Mouse (Mus musculus): ENCODE results near the gene Srpr. TPM values are rescaled to one million over a fixed set of nuclear protein-coding genes. Genes with fewer than 3 reads are reported as not detected.

Srpr gene
- polyA plus RNA-seq, 1 experiment from 2014 or later = 112 TPM

DNA sequence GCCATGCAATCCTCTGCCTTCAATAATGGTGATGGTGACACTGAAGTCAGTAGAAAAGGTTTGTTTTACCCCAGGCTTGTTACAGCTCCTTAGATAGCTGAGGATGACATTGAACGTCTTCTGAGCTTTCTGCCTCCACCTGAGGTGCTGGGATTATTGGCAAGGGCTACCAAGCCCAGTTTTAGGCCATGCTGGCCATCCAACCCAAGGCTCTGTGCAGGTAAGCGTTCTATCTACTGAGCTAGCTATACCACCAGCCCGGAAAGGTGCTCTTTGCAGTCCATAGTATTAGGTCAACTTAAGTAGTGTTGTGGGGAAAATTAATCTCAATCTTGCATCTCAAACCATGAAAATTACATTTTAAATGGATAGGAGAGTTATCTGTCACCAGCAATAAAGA is 2.4 kb upstream of the Srpr start:
- DNase-seq (ENCODE audit: low spot score) (no peak), ATAC-seq (replicated peaks; ENCODE audit: insufficient number of reproducible peaks, low FRiP score, low TSS enrichment, low read depth) (no peak)
- H3K27me3 ChIP-seq (ENCODE audit: control insufficient read depth, insufficient read depth, low read length) = no peaks in the 10 kb centered on the region
- H3K9me3 ChIP-seq (replicated peaks; ENCODE audit: control insufficient read depth, low read length) = no peaks in the 10 kb centered on the region
- no peak overlapping the region for H3K9ac ChIP-seq (replicated peaks; ENCODE audit: low read length)
- no peaks in the 10 kb centered on the region for H3K4me1 ChIP-seq (ENCODE audit: control insufficient read depth, insufficient read depth, low read length)
- H3K36me3 ChIP-seq (replicated peaks; ENCODE audit: control insufficient read depth, insufficient read depth, low read depth, low read length) = no peaks in the 10 kb centered on the region
- WGBS = 83% methylated on average over 3 of the region's 3 CpGs
- H3K4me2 ChIP-seq (ENCODE audit: low read depth, low read length) = no peak overlapping the region
- H3K4me3 ChIP-seq (ENCODE audit: low read depth, low read length) = no peak overlapping the region
- no peak overlapping the region for H3K27ac ChIP-seq (replicated peaks; ENCODE audit: low read depth, low read length)

DNA sequence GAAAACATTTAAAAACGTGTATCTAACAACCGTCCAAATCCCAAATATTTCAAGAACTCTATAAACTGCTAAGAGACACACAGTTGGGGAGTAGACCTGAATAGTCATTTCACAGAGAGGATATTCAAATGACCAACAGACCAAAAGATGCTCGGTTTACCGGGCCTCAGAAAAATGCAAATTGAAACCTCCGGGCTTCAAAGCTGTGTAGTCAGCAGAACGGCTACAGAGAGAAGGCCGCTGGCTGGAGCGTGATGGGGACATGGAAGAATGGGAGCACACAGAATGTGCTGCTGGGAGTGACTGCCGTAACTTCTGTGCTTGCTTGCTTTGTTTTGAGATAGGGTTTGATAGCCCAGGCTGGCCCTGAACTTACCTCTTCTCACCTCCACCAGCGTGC is 1.6 kb upstream of the Srpr start:
- ATAC-seq (replicated peaks; ENCODE audit: insufficient number of reproducible peaks, low FRiP score, low TSS enrichment, low read depth) (no peak), DNase-seq (ENCODE audit: low spot score) (no peak)
- Histone ChIP-seq H3K27ac (replicated peaks; ENCODE audit: low read depth, low read length) (no peak overlapping the region), H3K27me3 (ENCODE audit: control insufficient read depth, insufficient read depth, low read length) (no peaks in the 10 kb centered on the region), H3K4me1 (ENCODE audit: control insufficient read depth, insufficient read depth, low read length) (no peaks in the 10 kb centered on the region), H3K4me2 (ENCODE audit: low read depth, low read length) (no peak overlapping the region), H3K36me3 (replicated peaks; ENCODE audit: control insufficient read depth, insufficient read depth, low read depth, low read length) (no peaks in the 10 kb centered on the region), H3K9me3 (replicated peaks; ENCODE audit: control insufficient read depth, low read length) (no peaks in the 10 kb centered on the region), H3K9ac (replicated peaks; ENCODE audit: low read length) (no peak overlapping the region), H3K4me3 (ENCODE audit: low read depth, low read length) (no peak overlapping the region)
- WGBS = 78% methylated on average over 10 of the region's 10 CpGs

GRCm38 (mm10) chr9:35198945-35199771 is 817 bp upstream of the Srpr start:
- 0 out of 2 replicates have a peak overlapping the region, but pooled peaks have one; percentile 32 for H3K27ac ChIP-seq (replicated peaks; ENCODE audit: low read depth, low read length)
- WGBS = 24% methylated on average over 18 of the region's 18 CpGs

DNA sequence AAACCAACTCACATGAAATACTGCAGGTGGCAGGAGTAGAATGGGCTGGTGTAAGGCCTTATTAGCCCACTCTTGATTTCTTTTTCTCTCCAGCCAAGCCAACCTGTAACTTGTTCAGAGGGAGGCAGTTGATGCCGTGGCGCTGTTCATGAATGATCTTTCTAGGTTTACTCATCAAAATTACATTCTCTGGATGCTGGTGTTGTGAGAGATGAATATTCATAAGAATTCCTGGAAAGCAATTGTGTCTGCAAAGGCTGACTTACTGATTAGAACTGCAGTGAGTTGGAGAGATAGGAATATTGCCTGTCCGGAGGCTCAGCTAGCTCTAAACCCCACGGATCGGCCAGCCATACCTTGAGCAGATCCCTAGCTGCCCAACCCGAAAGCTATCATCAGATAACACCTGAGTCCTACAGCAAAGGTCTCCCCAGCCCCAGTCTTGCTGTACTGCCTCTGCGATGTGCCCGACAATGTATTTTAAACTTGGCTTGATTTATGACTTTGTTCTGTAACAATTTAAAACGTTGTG is 620 bp downstream of the Srpr start:
- Histone ChIP-seq H3K4me3 (ENCODE audit: low read depth, low read length) (peak overlapping the region; percentile 71; the same call in 1 of the 2 replicates), H3K4me1 (ENCODE audit: control insufficient read depth, insufficient read depth, low read length) (no peaks in the 10 kb centered on the region), H3K27me3 (ENCODE audit: control insufficient read depth, insufficient read depth, low read length) (no peaks in the 10 kb centered on the region), H3K4me2 (ENCODE audit: low read depth, low read length) (peak overlapping the region; percentile 82), H3K9me3 (replicated peaks; ENCODE audit: control insufficient read depth, low read length) (no peaks in the 10 kb centered on the region), H3K9ac (replicated peaks; ENCODE audit: low read length) (no peak overlapping the region), H3K36me3 (replicated peaks; ENCODE audit: control insufficient read depth, insufficient read depth, low read depth, low read length) (no peaks in the 10 kb centered on the region; the same call in 1 of the 2 replicates), H3K27ac (replicated peaks; ENCODE audit: low read depth, low read length) (no peak overlapping the region)
- DNase-seq (ENCODE audit: low spot score) (no peak), ATAC-seq (replicated peaks; ENCODE audit: insufficient number of reproducible peaks, low FRiP score, low TSS enrichment, low read depth) (no peak)
- WGBS = 68% methylated on average over 9 of the region's 9 CpGs

More at GRCm38 (mm10) chr9:35198945-35199771, 817 bp upstream of the Srpr start:
- DNase-seq (ENCODE audit: low spot score) = peak; percentile 3
- Histone ChIP-seq H3K27me3 (ENCODE audit: control insufficient read depth, insufficient read depth, low read length) (no peaks in the 10 kb centered on the region), H3K36me3 (replicated peaks; ENCODE audit: control insufficient read depth, insufficient read depth, low read depth, low read length) (no peaks in the 10 kb centered on the region), H3K9me3 (replicated peaks; ENCODE audit: control insufficient read depth, low read length) (no peaks in the 10 kb centered on the region), H3K9ac (replicated peaks; ENCODE audit: low read length) (peak overlapping the region; percentile 80), H3K4me3 (ENCODE audit: low read depth, low read length) (peak overlapping the region; percentile 71), H3K4me1 (ENCODE audit: control insufficient read depth, insufficient read depth, low read length) (no peaks in the 10 kb centered on the region), H3K4me2 (ENCODE audit: low read depth, low read length) (peak overlapping the region; percentile 82)
- peak; percentile 25; the same call in 1 of the 2 replicates for ATAC-seq (replicated peaks; ENCODE audit: insufficient number of reproducible peaks, low FRiP score, low TSS enrichment, low read depth)

DNA sequence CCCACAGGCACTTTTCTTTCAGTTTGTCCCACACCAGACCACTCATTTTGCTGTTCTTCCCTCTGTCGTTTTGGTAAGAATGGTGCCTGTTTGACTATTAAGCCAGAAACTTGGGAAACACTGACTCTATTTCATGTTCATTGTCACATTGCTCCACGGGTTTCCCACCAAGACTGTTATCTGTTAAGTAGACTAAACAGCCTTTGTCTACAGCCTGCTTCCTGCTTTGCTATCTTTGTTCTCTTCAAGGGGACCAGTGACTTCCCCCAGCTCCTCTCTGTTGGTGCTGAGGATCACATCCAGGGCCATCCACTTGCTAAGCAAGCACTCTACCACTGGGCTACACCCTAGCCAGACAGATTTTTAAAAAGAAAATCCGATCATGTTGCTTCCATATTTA is 3.6 kb downstream of the Srpr start:
- Histone ChIP-seq H3K27me3 (ENCODE audit: control insufficient read depth, insufficient read depth, low read length) (no peaks in the 10 kb centered on the region), H3K9ac (replicated peaks; ENCODE audit: low read length) (no peak overlapping the region), H3K4me1 (ENCODE audit: control insufficient read depth, insufficient read depth, low read length) (no peaks in the 10 kb centered on the region), H3K36me3 (replicated peaks; ENCODE audit: control insufficient read depth, insufficient read depth, low read depth, low read length) (no peaks in the 10 kb centered on the region; the same call in none of the 2 replicates), H3K9me3 (replicated peaks; ENCODE audit: control insufficient read depth, low read length) (no peaks in the 10 kb centered on the region), H3K4me2 (ENCODE audit: low read depth, low read length) (no peak overlapping the region), H3K4me3 (ENCODE audit: low read depth, low read length) (no peak overlapping the region), H3K27ac (replicated peaks; ENCODE audit: low read depth, low read length) (no peak overlapping the region)
- no peak for DNase-seq (ENCODE audit: low spot score)
- no peak for ATAC-seq (replicated peaks; ENCODE audit: insufficient number of reproducible peaks, low FRiP score, low TSS enrichment, low read depth)
- 71% methylated on average over 3 of the region's 3 CpGs for WGBS

DNA sequence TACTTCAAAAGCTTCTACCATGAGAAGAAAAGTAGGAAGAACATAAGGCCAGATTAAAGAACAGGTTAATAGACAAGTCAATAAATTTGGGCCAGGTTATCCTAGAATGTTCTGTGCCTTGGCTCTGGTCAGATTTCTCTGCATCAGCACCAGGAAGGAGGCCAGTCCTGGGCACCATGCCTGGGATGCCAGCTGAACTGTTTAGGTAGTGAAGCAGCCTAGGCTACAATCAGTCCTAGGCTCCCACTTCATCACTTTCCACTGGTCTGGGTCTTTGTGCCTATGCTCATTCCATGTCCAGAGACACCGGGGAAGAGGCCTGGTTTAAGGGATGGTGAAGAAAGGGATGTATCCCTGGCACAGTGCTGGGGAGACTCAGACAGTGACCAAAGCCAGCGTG is 4.4 kb downstream of the Srpr start:
- no peak for DNase-seq (ENCODE audit: low spot score)
- no peak overlapping the region for H3K9ac ChIP-seq (replicated peaks; ENCODE audit: low read length)
- 83% methylated on average over 2 of the region's 2 CpGs for WGBS
- H3K4me3 ChIP-seq (ENCODE audit: low read depth, low read length) = no peak overlapping the region
- H3K9me3 ChIP-seq (replicated peaks; ENCODE audit: control insufficient read depth, low read length) = no peaks in the 10 kb centered on the region
- no peaks in the 10 kb centered on the region; the same call in 1 of the 2 replicates for H3K4me1 ChIP-seq (ENCODE audit: control insufficient read depth, insufficient read depth, low read length)
- H3K36me3 ChIP-seq (replicated peaks; ENCODE audit: control insufficient read depth, insufficient read depth, low read depth, low read length) = no peaks in the 10 kb centered on the region; the same call in none of the 2 replicates
- no peaks in the 10 kb centered on the region for H3K27me3 ChIP-seq (ENCODE audit: control insufficient read depth, insufficient read depth, low read length)
- H3K4me2 ChIP-seq (ENCODE audit: low read depth, low read length) = no peak overlapping the region
- H3K27ac ChIP-seq (replicated peaks; ENCODE audit: low read depth, low read length) = no peak overlapping the region
- ATAC-seq (replicated peaks; ENCODE audit: insufficient number of reproducible peaks, low FRiP score, low TSS enrichment, low read depth) = no peak

DNA sequence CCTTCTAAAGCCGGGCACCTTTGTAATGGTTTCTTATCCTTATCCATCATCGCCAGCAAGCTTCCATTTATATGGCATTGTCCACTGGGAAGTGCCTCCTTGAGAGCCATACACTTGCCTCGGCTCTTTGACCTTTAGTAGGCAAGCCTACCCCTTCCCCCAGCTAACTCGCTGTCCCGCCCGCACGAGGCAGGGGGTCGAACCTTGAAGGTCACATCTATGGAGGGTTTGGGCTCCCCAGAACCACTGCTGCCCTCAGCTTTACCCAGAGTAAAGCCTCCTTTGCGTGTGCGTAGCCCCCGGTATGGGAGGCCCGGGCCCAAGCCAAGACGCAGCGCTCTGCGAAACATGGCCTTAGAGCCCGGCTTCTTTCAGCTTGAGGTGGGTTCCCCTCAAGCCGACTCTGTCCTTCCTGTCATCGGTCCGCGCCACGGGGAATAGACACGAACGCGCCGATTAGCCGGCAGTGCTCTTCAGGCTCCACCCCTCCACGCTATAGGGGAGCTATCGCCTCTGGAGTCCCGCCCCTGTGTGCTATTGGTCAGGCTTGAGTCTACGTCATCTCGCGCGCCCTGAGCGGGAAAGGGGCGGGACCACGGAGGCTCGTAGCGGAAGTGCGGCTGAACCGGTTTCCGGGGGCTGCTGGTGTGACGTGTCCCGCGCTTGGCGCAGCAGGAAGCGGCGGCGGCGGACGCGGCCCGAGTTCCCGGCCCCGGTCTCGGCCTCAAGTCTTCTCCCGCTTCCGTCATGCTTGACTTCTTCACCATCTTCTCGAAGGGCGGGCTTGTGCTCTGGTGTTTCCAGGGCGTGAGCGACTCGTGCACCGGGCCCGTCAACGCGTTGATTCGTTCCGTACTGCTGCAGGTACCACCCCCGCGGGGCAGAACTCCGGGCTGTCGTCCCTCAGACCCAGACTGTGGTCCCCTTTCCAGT is 10.8 kb downstream of the Srpr start, which contains the start of gene Foxred1:
TSS of gene Foxred1 (minus strand) at position 514 of the 933 bp plus-strand sequence.
- no peaks in the 10 kb centered on the region for H3K9me3 ChIP-seq (replicated peaks; ENCODE audit: control insufficient read depth, low read length)
- H3K9ac ChIP-seq (replicated peaks; ENCODE audit: low read length) = peak within 1 kb of the TSS; percentile 82
- peak within 1 kb of the TSS; percentile 23; the same call in 1 of the 2 replicates for H3K27ac ChIP-seq (replicated peaks; ENCODE audit: low read depth, low read length)
- H3K4me2 ChIP-seq (ENCODE audit: low read depth, low read length) = peak within 1 kb of the TSS; percentile 78
- H3K36me3 ChIP-seq (replicated peaks; ENCODE audit: control insufficient read depth, insufficient read depth, low read depth, low read length) = peaks cover 4% of the 10 kb centered on the region
- under 1% methylated on average over 72 of the region's 72 CpGs for WGBS
- ATAC-seq (replicated peaks; ENCODE audit: insufficient number of reproducible peaks, low FRiP score, low TSS enrichment, low read depth) = peak; percentile 99
- no peaks in the 10 kb centered on the region for H3K27me3 ChIP-seq (ENCODE audit: control insufficient read depth, insufficient read depth, low read length)
- H3K4me1 ChIP-seq (ENCODE audit: control insufficient read depth, insufficient read depth, low read length) = no peaks in the 10 kb centered on the region; the same call in none of the 2 replicates
- peak within 1 kb of the TSS; percentile 89 for H3K4me3 ChIP-seq (ENCODE audit: low read depth, low read length)
- DNase-seq (ENCODE audit: low spot score) = peak; percentile 100

Data from embryonic facial prominence, embryonic 11.5 days (tissue).